Mouse (Mus musculus): ENCODE data around the gene Vash2.
"Not testable (repeated sequence)": the region's sequence is repeated elsewhere in the genome, so short reads cannot be mapped to it uniquely, and the experiment has no call there.

Gene Vash2

DNA sequence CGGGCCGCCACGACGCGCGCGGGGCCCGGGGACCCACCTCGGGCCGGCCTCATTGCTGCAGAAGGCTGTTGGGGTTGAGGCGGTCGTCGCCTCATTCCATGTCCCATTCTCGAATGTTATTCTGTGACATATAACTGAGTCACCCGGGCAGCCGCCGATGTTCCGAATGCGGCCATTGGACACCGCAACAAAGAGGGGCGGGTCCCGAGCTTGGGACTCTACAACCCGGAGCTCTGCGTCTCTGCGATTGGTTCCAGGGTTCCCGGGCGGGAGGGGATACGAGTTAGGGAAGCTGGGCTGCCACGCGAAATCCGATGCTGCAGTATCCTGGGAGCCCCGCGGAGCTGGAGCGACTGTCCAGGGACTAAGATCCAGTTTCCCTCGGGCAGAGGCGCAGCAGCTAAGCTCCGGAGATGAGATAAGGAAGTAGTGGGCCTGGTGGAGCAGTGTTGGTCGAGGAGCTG, at the start of gene Vash2:
TSS of gene Vash2 (minus strand) at position 197 of the 464 bp plus-strand sequence.
- DNase-seq: peak; percentile 51

DNA sequence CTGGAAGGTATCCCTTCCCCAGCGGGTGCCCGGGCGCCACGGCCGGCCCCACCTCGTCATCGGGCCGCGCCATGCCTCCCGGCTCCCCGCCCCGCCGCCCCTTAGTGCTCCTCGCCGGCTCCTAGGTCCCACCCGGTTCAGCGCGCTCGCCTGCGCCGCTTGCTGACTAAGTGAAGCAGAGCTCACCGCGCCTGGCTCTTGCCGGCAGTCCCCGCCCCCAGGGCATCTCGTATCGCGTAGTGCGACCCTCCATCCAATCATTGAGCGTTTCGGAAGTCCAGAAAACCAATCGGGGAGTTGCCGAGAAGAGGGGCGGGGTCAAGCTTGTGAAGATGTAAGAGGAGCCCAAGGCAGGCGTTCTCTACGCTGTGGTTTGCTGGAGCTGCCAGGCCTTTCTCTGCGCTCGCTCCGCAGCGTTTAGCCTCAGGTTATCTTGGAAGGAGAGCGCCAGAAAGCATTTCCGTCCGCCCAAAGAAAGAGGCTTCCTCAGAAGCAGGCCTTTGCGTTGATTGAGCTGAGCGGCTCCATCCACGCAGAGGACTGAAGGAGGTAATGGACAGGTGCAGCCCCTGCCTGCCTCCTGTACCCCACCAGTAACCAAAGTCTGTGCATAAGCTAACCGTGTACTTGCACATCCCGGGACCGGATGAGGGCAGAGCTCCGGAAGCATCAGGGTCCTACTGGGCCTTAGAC, 47.1 kb upstream of the Vash2 start, which contains the start of gene Flvcr1:
TSS of gene Flvcr1 (minus strand) at position 138 of the 693 bp plus-strand sequence.
- peak; percentile 98 for DNase-seq

DNA sequence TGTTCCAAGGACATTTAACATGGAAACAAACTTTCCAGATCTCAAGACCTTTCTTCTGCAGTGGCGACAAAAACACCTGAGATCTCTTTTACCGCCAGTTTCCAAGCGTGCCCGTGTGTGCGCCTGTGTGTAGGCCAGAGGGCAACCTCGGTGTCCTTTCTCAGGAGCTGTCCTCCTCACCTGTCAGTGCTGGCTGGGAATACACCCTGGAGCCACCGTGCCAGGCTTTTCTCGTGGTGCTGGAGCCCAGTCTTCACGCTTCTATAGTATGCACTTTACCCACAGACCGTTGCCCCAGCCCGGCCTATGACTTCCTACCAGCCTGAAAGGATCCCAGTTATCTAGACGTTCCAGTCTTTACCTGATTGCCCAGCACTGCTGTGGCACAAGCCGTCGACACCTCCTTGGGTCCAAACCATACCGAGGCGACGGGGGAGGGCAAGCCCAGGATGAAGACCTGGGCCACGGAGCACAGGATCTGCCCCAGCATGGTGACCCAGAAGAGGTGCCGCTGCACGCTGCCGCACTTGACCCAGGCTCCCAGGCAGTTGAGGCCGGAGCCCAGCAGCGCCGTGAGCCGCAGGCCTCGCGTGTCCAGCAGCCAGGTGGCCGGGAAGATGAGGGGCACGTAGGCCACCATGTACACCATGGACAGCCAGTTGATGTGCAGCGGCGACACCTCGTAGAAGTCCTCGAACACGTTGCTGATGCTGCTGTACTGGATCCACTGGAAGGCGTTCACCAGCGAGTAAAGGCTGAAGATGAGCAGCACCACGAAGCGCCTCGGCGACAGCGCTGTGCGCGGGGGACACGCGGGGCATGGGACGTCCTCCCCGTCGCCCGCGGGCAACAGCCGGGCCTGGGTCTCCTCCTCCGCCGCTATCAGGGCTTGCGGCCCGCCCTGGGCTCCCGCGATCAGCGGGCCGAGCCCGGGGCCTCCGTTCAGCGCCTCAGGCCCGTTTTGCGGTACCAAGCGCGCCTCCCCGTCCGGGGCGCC, 46.2 kb upstream of the Vash2 start:
- DNase-seq: peak; percentile 16

DNA sequence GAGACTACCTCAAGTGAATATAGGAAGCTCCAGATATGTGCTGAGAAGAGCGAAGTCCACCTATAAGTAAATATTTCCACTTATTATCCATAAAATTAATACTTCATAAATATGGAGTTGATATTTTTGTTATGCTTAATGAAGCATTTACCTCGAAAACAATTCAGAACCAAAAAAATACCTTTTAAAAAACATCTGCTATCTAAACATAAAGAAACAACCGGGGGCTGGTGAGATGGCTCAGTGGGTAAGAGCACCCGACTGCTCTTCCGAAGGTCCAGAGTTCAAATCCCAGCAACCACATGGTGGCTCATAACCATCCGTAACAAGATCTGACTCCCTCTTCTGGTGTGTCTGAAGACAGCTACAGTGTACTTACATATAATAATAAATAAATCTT, 44.7 kb upstream of the Vash2 start:
- DNase-seq: not testable (repeated sequence)

DNA sequence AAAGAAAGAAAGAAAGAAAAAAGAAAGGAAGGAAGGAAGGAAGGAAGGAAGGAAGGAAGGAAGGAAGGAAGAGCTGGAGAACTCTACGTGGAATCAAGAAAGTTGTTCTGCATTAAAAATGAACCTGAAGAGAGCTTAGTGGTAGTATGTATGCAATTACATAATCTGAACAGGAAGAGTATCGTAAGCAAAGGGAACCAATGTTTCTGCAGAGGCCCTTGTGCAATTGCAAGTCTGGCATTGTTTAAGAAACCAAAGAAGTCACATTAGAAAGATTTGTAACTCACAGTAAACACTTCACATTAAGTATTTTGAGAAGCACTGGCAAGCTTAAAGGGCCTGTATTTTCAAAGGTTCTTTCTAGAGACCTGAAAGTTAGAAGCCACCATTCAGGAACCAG, 44.0 kb upstream of the Vash2 start:
- no peak for DNase-seq

DNA sequence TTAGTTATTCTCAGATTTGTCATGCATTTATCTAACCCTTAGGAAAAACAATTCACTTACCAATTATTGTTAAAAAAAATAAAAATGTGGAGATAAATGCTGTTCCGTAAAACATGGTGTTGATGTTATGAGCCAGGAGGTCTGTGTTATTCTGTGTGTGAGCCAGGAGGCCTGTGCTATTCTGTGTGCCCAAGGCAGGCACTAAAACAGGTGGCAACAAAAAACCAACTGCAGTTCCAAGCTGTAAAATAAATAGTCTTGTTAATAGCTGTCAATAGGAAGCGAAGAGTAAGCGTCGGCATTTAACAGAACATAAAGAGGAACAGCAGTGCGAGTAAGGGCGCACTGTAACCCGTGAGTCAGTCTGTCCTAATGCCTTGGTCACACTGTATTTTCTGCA, 41.9 kb upstream of the Vash2 start:
- DNase-seq: no peak

DNA sequence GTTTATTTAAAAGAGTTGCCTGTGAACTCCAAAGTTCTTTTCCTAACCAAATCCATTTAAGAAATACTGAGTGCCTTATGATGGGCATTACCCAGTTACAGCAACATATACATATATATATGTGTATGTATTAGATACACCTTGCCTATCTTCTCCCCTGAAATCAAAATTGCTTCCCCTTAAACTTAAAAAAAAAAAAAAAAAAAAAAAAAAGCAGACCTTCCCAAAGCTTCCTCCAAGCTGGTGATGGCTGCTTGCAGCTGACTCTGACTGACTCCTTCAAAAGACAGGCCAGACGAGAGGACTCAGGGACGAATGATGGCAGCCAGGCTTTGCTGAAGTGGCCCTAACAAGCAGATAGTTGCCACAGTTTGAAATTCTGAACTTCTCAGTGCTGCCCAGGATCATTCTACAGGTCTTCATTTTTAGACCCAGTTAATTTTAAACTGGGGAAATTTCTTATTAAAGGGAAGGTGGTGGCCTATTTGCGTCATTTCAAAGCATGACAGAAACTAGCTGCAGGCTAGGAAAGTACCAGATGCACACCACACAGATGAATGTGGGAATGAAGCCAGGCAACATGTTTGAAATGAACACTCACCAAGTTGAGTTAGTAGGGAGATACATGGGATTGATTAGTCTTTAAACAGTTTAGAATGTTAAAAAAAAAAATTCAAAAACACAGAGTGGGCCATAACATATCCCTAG, 41.3 kb upstream of the Vash2 start:
- no peak for DNase-seq

DNA sequence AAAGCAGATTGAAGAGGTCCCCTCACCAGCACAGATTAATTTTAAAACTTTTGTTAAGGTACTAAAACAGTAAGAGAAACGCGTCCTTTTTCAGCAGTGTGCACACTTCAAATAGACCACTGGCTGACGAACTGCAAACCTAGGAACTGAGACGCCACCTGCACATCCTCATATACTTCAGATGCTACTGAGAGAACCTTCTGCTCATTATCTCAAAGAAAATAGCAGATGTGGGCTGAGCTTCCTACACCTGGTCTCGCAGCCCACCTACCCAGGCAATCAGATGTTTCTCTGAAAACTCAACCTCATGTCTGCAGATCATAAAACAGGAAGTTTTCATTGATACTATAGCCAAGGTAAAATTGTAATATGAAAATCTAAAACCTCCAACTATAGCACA, 40.7 kb upstream of the Vash2 start:
- DNase-seq: no peak

DNA sequence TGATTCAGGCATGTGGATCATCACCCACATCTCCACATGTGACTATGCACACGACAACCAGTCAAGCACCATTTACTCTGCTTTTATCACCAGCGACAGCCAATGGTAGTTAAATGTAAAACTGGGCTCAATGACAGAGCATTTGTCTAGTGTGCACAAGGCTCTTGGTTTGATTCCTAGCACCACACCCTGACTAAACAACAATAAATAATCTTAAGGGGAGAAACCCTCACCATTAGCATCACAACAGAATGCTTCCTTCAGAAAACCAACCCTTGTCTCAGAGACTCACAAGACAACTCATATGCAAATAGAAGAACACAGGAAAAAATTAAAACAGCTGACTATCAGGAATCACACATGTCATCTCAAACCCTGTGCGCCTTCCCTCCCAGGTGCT, 35.2 kb upstream of the Vash2 start:
- DNase-seq: no peak

DNA sequence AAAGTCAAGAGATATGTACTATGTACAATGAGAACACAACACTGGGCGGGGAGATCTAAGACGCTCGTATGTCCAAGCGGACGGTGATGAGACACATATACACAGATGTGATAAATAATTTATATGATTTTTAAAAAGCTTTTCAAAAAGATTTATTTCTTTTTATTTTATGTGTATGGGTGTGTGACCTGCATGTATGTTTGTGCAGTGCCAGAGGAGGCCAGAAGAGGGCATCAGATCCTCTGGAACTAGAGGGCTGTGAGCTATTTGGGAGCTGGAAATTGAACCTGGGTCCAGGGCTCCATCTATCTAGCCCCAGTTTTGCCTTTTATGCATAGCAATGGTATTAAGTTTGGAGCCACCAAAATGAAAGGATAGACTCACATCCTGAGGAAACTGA, 29.6 kb upstream of the Vash2 start:
- no peak for DNase-seq

DNA sequence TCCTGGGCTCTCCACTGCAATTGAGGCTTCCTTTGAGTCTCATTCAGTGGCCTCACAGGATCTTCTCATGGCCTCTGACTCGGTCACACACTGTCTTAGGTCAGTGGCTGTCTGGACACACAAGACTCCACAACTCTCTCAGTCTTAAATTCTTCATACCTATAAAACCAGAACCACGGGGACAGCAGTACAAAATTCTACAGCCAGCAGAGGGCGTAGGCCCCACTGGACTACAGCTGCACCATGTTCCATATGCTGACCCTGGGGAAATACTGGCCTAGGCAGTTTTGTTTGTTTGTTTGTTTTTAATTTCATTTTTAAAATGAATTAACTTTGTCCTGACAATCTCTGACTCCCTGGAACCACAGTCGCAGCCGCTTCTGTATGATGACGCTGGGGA, 23.1 kb upstream of the Vash2 start:
- DNase-seq: no peak

DNA sequence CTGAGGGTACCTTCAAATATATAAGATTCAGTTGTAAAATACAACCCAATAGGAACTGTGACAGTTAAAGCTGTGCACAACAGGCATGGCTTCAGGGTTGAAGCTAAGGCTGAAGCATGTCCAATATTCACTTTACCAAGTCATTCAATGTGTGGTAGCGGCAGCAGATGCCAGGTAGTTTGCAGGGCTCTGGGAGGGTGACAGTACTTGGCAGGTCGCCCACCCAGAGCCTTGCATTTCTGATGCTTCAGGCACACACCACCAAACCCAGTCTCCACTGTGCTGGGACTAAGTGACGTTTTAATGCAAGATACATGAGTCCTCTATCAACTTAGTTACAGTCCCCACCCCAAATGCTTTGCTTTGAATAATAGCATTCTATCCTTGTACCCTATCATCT, 21.6 kb upstream of the Vash2 start:
- no peak for DNase-seq

DNA sequence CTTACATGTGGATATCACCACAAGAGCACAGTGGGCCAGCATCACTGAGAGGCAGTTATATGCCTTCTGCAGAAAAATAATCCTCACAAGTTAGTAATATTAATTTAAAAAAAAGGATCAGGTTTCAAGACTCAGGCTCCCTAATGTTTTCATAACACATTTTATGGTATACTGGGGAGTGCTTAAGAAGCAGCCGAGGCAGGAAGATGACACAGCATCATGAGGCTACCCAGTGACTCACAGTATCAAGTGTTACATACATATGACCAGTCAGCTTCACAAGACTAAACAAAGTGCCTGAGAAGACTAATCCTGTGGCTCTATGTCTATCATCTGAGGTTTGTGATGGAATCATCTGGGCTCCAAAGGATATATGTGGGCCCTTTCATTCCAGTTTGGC, 18.9 kb upstream of the Vash2 start:
- no peak for DNase-seq

DNA sequence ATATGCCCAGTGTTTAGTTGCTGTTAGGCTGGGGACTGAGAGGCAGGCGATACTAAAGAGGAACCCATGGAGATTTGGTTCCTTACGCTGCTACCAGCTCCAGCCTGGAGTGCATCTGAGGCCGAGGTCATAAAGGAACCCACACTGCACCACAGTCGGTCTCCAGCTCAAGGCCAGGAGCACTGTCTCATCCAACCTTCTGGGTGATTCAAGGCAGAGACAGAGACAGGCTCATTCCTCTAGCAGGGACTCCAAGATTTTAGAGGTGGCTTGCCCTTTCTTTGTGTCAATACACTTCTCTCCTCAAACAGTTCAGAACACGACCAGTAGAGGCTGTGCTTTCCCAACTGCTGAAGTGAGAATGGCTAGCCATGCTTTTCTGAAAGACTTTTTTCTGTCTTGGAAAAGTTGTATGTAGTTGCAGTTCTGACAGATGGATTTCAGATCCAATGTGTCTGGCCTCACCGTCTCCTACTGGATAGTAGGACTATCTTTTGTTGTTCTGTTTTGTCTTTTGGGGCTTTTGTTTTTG, 17.3 kb upstream of the Vash2 start:
- no peak for DNase-seq

DNA sequence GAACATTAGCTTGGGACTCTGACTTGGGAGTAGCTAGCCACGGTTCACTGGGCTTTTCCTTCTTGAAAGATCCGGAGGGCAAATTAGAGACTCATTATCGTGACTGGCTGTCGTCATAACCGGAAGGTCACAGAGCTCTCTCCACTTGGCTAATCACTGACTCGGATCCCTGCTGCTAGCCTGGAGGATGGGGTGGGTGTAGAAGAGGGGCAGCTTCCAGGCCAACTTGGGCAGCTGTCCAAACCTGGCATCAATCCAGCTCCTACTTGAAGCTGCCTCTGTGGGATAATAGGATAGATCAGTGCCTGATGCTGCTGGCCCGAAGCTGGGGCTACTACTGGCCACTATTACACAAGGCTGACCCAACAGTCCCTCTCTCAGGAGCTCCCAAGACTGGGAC, 16.5 kb upstream of the Vash2 start:
- DNase-seq: peak; percentile 84

DNA sequence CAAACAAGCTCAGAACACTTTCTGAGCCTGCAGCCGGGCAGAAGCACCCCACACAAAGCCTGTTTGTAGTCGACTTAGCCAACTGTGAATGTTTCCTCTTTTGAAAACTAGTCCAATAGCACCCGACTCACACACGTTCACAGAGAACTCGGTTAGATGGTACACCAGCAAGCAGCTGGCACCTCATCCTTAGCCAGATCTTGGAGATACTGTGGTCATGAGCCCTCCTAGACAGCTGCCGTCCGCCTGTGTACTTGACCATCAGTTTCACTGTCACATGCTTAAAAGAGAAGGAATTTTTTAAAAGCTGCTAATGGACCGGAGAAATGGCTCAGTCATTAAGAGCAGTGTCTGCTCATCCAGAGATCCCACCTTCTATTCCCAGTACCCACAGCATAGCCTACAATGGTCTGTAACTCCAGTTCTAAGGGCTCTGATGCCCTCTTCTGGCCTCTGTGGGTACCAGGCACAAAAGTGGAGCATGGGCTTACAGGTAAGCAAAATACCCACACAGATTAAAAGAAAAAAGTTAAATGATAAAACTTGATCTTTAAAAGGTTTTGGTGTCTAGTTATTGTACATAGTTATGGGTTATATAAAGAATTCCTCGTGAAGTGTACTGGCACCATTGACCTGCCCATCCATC, 10.5 kb upstream of the Vash2 start:
- DNase-seq: no peak

DNA sequence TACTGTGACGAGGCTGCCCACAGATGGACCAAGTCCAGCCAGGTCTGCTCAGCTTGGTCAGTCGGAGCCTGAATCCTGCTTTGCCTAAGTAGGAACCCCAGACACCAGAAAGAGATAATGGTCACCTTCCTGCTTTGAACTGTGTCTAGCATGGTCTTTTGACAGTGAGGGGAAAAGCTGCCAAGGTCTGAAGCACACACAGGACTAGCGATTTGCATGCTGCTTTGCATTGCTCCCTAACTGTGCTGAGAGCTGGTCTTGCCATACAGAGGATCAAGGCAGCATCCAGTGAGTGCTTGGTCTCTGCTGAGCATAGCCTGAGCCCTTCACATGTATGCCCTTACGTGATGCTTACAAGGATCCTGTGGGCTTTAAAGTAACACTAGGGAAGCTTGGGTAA, 2.3 kb upstream of the Vash2 start:
- DNase-seq: no peak

DNA sequence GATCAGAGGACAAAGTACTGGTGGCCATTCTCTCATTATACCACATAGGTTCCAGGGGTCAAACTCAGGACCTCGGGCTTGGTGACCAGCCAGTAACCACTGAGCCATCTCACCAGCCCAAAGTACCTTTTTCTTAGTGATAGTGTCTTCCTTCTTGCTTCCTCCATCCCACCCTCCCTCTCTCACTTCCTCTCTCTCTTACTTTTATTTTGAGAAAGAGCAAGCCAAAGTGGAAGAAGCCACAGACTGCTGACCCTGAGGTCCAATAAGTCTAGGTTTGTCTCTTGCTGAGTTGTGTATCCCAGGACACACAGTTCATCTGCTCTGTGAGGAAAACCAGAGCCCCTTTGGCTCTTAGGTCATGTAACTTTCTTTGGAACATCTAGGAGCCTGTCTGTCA, 1.4 kb upstream of the Vash2 start:
- DNase-seq: no peak

DNA sequence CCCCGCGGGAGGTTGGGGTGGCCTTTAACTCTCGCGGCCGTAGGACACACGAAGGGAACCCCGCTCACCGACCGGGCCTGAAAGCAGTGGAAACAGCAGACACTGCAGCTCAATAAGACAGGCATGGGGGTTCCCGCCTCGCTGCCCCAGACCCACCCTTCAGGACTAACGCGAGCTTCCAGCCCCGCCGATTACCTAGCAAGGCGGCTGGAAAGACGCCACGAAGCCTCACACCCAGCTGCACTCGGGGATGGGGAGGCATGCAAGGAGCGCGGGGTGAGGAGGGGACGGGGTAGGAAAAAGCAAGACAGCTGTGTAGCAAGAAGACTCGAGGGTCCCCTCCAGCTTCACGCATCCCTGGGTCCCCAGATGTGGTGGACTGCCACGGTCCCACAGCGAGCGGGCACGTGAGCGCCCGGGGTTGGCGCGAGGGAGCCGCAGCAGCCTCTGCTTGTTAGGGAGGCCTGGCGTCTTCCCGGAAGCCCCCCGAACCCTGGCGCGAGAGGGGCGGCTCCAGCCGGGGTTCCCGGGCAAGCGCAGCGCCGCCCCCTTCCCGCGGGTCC, 504 bp downstream of the Vash2 start:
- DNase-seq: no peak

DNA sequence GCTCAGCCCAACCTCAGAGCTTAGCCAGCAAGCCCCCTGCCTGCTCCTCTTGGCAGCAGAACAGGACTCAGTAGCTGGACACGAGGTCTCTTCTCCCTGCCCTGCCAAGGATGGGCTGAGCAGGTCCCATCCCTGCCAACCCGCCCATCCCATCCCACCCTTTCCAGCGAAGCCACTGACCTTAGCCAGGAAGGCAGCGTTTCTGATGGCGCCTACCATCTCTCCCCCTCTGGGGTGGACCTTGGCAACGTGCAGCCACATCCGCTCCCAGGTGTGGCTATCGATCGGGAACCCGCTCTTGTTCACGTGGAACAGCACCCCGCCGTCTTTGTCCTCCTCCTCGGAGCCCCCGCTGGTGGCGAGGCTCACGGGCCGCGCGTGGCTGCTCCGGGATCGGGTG, 1.1 kb downstream of the Vash2 start:
- DNase-seq: no peak

DNA sequence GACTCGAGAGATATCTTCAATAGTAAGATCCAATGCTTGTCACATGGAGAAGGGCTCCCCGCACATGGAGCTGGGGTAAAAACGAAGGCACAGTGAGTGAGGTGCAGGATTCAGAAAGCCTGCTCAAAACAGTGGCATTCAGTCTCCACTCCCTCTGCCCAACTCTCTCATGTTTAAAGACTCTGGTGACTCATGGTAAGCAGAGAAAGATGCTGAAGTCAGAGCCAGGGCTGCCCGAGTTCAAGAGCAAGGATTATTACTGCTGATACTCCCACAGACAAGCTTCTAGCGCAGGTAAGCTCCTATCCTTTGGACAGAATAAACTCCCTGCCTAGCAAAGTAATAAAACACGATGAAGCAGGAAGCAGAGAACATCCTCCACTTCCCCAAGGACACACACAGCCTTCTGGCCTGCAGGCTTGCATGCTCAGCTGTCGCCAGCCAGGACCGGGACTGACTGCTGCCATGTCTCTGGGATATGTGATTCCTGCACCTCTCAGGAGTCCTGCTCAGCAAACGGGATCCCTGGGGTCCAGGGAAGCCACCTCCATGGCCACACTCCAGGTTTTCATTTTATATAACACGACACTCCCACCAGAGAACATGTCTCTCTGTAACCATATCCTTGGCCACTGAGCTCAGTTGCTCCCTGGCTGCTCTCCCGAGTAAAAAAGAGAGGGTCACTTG, 2.1 kb downstream of the Vash2 start:
- DNase-seq: no peak

DNA sequence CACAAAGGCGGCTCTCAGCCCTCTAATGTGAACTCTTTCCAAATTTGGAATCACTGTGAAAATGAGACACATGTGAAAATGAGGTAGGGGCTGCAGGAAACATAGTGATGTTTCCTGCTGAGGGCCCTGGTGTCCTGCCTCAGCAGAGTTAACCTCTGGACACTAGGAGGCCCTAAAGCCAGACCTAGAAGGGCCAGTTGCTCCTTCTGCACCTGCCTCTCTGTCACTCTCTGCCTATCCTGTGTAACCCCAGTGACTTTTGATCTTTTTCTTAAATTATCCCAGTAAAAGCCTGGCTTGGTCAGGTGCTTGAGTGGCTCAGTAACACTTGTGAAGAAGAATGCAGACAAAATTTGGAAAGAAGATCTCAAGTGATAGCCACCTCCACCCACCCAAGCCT, 4.3 kb downstream of the Vash2 start:
- DNase-seq: no peak
